Mouse (Mus musculus) heart, adult 2 months (tissue): Measurements from ENCODE around the gene Erc1. TPM values are rescaled to one million over a fixed set of nuclear protein-coding genes. Genes with fewer than 3 reads are reported as not detected.

Experiments
- DNase-seq, 2 experiments: peaks; one replicate each; pipeline ENCODE4 v3.0.0; 2021
- H3K27ac ChIP-seq: fragments of 200-600 bp; 2 replicates; pipeline ENCODE4 v1.8.1; 2022
- H3K27me3 ChIP-seq: fragments of 200-500 bp; 2 replicates; pipeline ENCODE4 v1.6.1; 2012; ENCODE audit warnings: mild to moderate bottlenecking, low read length, inconsistent platforms, mixed read lengths; ENCODE audit not compliant: control insufficient read depth, insufficient read depth
- H3K36me3 ChIP-seq: fragments of 200-500 bp; 2 replicates; pipeline ENCODE4 v1.6.1; 2012; ENCODE audit warnings: low read length, inconsistent platforms; ENCODE audit not compliant: control insufficient read depth, insufficient read depth
- H3K4me1 ChIP-seq: fragments of 200-500 bp; 2 replicates; pipeline ENCODE4 v1.6.1; 2011; ENCODE audit warnings: low read length; ENCODE audit not compliant: control insufficient read depth, insufficient read depth
- H3K4me3 ChIP-seq: fragments of 200-600 bp; 2 replicates; pipeline ENCODE4 v1.8.1; 2022
- H3K79me2 ChIP-seq: fragments of 200-500 bp; replicated peaks from 2 replicates; pipeline ENCODE4 v1.6.1; 2012; ENCODE audit warnings: mild to moderate bottlenecking, inconsistent platforms, low read length, moderate library complexity, mixed read lengths; ENCODE audit not compliant: control insufficient read depth, insufficient read depth
- H3K9ac ChIP-seq: fragments of 200-500 bp; 2 replicates; pipeline ENCODE4 v1.6.1; 2012; ENCODE audit warnings: low read depth, mild to moderate bottlenecking, control low read depth, inconsistent platforms, low read length, mixed read lengths
- CTCF ChIP-seq: fragments of 200-600 bp; IDR thresholded peaks from 2 replicates; pipeline ENCODE4 v1.8.1; 2022; ENCODE audit warnings: antibody characterized with exemption, mild to moderate bottlenecking, moderate library complexity
- EP300 ChIP-seq: fragments of 200-500 bp; IDR thresholded peaks from 2 replicates; pipeline ENCODE4 v1.6.1; 2011; ENCODE audit warnings: low read depth, low read length, control low read depth; ENCODE audit not compliant: insufficient read depth
- POLR2A ChIP-seq: fragments of 200-500 bp; IDR thresholded peaks from 2 replicates; pipeline ENCODE4 v1.6.1; 2011; ENCODE audit warnings: mild to moderate bottlenecking, low read depth, low read length, control low read depth; ENCODE audit not compliant: insufficient read depth
- WGBS: fragments of 180-500 bp; shearing (Covaris S2); methylation state at CpG from one replicate; pipeline ENCODE4 v1.1.7; 2018; 5-methylcytosine and 5-hydroxymethylcytosine counted together
- intact Hi-C: fragments of 180-260 bp; cut with DNase I; formaldehyde crosslinking; loops from one replicate; pipeline ENCODE4 v1.15.1; 2025
- polyA plus RNA-seq: library from polyadenylated mRNA; depleted of rRNA; stranded (reverse); fragments of >200 nt; gene quantifications from 2 replicates; pipeline ENCODE4 v1.2.3, GENCODE M21; 2012
- total RNA-seq, 2 experiments: library from RNA; stranded (reverse); gene quantifications; 2 replicates each; pipeline ENCODE4 v1.2.3; 2021

The Erc1 gene
- total and polyA plus RNA-seq, 3 experiments: 15.0 to 41.8 (median 36.0) TPM

DNA sequence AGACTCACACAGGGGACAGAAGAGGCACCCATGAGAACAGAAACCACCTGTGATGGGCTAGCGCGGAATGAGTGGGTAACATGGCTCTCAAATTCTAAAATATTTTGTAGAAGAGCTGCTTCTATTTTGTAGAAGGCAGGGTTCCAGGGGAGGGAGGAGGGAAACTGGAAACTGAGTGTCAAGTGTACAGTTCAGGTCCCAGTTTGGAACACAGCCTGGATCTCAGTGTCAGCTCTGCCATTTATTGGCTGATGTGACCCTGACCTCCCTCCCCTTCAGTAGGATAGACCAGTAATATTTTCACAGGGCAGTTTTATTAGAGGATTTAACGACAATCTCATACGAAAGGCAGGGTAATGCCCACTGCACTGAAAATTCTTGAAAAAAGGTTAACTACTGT lies 271.3 kb downstream of the Erc1 start:
- no peak for DNase-seq
- Histone ChIP-seq H3K36me3 (no peaks in the 10 kb centered on the region), H3K27me3 (no peaks in the 10 kb centered on the region), H3K27ac (no peak overlapping the region), H3K4me1 (peaks cover 6% of the 10 kb centered on the region), H3K79me2 (no peaks in the 10 kb centered on the region), H3K4me3 (no peak overlapping the region), H3K9ac (no peak overlapping the region)
- no peak for TF ChIP-seq EP300
- intact Hi-C loops: no loop called here
- WGBS: 96% methylated on average over 4 of the region's 4 CpGs

DNA sequence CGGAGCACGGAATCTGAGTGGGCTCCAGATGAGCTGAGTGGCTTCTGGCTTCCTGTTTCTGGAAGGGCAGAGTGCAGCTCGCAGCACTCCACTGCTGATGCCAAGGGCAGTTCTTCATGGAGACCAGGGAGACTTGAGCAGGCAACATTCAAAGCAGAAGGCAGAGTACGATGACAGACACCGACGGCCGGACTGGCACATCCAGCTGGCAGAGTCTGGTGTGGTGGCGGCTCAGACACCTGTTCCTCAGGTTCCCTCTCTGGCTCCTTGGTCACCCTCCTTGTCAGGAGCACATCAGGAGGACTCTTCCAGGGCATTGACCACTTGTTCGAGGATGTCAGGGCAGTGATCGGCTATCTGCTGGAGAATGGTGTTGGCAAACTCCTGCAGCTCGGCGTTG lies 272.6 kb downstream of the Erc1 start:
- TF ChIP-seq EP300: no peak
- no peak for TF ChIP-seq CTCF
- no peak for TF ChIP-seq POLR2A
- intact Hi-C loops: no loop called here
- DNase-seq: no peak

DNA sequence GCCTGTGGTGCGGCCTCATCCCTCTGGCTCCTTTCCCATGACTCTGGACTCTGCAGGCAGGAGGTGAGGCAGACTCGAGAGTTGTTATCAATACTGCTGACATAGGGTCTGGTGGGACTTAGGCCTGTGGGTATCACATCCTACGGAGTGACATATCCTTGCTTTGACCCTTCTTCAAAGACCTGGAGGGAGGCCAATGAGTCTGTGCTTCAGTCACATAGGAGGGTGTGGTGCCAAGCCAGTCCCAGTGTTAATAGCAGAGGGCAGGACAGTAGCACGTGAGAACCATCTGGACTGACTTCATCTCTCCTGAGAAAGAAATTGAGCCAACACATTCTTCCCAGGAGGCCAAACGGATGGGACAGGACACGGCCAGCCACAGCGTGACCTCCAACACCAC lies 275.7 kb downstream of the Erc1 start:
- DNase-seq: peak; percentile 29 to 51
- no peaks in the 10 kb centered on the region for H3K27me3 ChIP-seq
- intact Hi-C loops: no loop called here
- no peak overlapping the region for H3K4me3 ChIP-seq
- H3K9ac ChIP-seq: no peak overlapping the region
- no peaks in the 10 kb centered on the region for H3K36me3 ChIP-seq
- TF ChIP-seq EP300 (0 out of 2 replicates have a peak, but pooled peaks have one; percentile 38), POLR2A (no peak)
- no peaks in the 10 kb centered on the region for H3K79me2 ChIP-seq
- no peak overlapping the region for H3K27ac ChIP-seq
- WGBS: 17% methylated on average over 7 of the region's 7 CpGs
- H3K4me1 ChIP-seq: peaks cover 6% of the 10 kb centered on the region

More for the DNA sequence above, 272.6 kb downstream of the Erc1 start:
- Histone ChIP-seq H3K9ac (no peak overlapping the region), H3K4me3 (no peak overlapping the region), H3K4me1 (peaks cover 6% of the 10 kb centered on the region), H3K36me3 (no peaks in the 10 kb centered on the region), H3K79me2 (no peaks in the 10 kb centered on the region), H3K27ac (no peak overlapping the region), H3K27me3 (no peaks in the 10 kb centered on the region)
- 90% methylated on average over 12 of the region's 12 CpGs for WGBS

DNA sequence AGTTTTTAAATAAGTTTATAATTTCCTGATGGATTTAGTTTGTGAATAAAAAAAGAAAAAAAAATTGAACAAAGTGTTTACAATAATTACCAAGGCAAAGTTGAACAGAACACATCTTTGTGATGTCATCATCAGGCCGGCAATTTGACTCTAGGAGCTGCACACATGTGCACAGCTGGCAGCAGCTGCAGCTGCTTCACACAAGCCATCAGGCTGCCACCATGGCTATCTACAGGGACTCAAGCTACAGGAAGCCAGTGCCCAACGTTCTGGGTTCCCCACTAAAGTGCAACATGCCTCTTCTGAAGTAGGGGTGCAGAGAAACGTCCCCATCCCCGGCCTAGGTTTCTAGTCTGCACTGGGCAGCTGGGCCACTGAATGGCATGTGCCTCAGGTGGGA lies 277.2 kb downstream of the Erc1 start:
- TF ChIP-seq POLR2A (no peak), EP300 (no peak), CTCF (no peak)
- no peak for DNase-seq
- Histone ChIP-seq H3K27ac (no peak overlapping the region), H3K27me3 (no peaks in the 10 kb centered on the region), H3K4me1 (peaks cover 6% of the 10 kb centered on the region), H3K36me3 (no peaks in the 10 kb centered on the region), H3K4me3 (no peak overlapping the region), H3K79me2 (no peaks in the 10 kb centered on the region), H3K9ac (no peak overlapping the region)
- 78% methylated on average over 4 of the region's 4 CpGs for WGBS
- intact Hi-C loops: no loop called here

DNA sequence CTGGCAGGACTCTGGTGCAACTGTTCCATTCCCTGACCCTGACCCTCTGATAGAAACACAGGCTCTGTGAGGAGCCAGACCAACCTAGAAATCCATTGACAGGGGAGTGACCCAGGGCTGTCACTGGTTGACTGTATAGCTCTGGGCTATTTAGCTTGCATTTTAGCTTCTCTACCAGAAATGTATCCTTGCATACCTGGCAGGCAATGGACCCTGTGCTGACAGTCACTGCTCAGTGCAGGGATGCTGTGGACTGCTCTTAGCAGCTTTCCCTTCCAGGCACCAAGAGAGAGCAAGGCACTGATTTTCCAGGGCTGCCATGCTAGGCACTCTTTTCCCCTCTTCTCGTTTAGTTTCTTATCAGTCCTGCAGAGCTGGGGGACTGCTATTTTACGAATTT lies 279.6 kb downstream of the Erc1 start:
- Histone ChIP-seq H3K36me3 (no peaks in the 10 kb centered on the region), H3K79me2 (no peaks in the 10 kb centered on the region), H3K4me1 (peaks cover 6% of the 10 kb centered on the region), H3K4me3 (no peak overlapping the region), H3K27me3 (no peaks in the 10 kb centered on the region), H3K9ac (no peak overlapping the region), H3K27ac (no peak overlapping the region)
- no peak for TF ChIP-seq POLR2A
- TF ChIP-seq CTCF: no peak
- no peak for TF ChIP-seq EP300
- intact Hi-C loops: no loop called here
- no peak for DNase-seq
- 66% methylated on average over 2 of the region's 2 CpGs for WGBS

DNA sequence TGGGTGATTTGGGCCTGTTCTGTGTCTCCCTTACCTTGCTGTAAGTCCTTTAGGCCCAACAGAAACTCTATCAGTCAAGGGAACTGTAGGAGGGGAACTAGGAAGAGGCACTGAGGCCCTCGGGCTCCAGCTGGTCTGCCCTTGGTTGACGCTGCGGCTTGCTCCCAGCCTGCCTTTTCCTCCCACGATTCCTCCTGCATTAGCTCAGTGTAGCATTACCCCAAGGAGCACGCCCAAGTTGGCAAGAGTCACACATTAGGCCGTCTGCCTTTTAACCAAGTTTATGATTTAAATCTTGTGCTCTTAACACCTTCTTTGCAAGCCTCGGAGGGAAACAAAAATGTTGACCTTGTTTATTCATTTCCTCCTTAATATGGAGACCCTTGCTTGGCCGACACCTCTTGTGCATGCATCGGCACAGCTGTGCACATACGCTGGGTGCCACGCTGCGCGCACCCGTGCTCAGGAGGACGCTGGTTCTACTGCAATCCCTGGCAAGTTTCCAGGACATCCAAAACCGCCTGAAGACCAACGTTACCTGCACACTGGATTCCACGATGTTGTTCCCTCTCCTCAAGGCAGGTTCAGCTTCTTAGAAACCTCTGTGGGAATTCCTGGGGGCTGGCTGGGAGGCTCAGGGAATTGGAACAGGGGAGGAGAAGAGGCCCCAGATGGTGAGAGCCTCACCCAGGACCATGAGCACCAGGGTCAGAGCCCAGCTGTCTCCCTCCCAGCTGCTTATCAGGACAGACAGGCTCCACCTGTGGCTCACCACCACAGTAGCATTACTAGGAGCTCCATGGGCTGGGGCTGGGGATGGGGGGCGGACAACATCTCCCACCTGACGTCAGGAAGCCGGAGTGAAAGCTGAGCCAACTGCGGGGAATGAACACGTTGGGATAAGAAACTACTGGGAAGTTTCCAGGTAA lies 282.3 kb downstream of the Erc1 start:
- DNase-seq: no peak
- TF ChIP-seq CTCF (no peak), POLR2A (no peak), EP300 (no peak)
- no peak overlapping the region for H3K27ac ChIP-seq
- H3K36me3 ChIP-seq: no peaks in the 10 kb centered on the region
- H3K4me1 ChIP-seq: no peaks in the 10 kb centered on the region
- intact Hi-C loops: no loop called here
- no peak overlapping the region for H3K9ac ChIP-seq
- H3K79me2 ChIP-seq: no peaks in the 10 kb centered on the region
- 73% methylated on average over 23 of the region's 23 CpGs for WGBS
- no peak overlapping the region for H3K4me3 ChIP-seq
- H3K27me3 ChIP-seq: no peaks in the 10 kb centered on the region
